Mouse (Mus musculus) spleen, adult 12 weeks (tissue): ENCODE measurements around the gene Gm4952.
"Not testable (repeated sequence)": the region's sequence is repeated elsewhere in the genome, so short reads cannot be mapped to it uniquely, and the experiment has no call there.

Experiments used
- DNase-seq: peaks from one replicate; pipeline ENCODE4 v3.0.0; 2022; ENCODE audit warnings: low spot score

Gm4952 gene

GRCm38 (mm10) chr19:12600684-12601480, 1.1 kb downstream of the Gm4952 start:
- DNase-seq, result no peak

GRCm38 (mm10) chr19:12608336-12608735, 8.6 kb downstream of the Gm4952 start:
- DNase-seq, result no peak

- DNase-seq, result no peak
These were observed 13.9 kb downstream of the Gm4952 start for GRCm38 (mm10) chr19:12613646-12614045.

- DNase-seq, result no peak
These were observed 33.4 kb downstream of the Gm4952 start, which contains the start of gene Glyat for GRCm38 (mm10) chr19:12633176-12633575. TSS of gene Glyat (plus strand) at chr19:12633308.

GRCm38 (mm10) chr19:12634259-12634658, 34.5 kb downstream of the Gm4952 start:
- no peak for DNase-seq

GRCm38 (mm10) chr19:12634963-12635362, 35.2 kb downstream of the Gm4952 start:
- no peak for DNase-seq

- DNase-seq, result no peak
These were observed 37.1 kb downstream of the Gm4952 start for GRCm38 (mm10) chr19:12636863-12637262.

GRCm38 (mm10) chr19:12638049-12638448, 38.3 kb downstream of the Gm4952 start:
- DNase-seq, result no peak

GRCm38 (mm10) chr19:12649511-12649910, 49.7 kb downstream of the Gm4952 start:
- no peak for DNase-seq

GRCm38 (mm10) chr19:12666156-12666555, 66.4 kb downstream of the Gm4952 start:
- no peak for DNase-seq

- not testable (repeated sequence) for DNase-seq
These were observed 68.8 kb downstream of the Gm4952 start for GRCm38 (mm10) chr19:12668601-12669000.

GRCm38 (mm10) chr19:12670139-12670538, 70.4 kb downstream of the Gm4952 start, which contains the start of gene Olfr1442:
TSS of gene Olfr1442 (plus strand) at chr19:12670439.
- no peak for DNase-seq

GRCm38 (mm10) chr19:12671051-12671450, 71.3 kb downstream of the Gm4952 start:
- no peak for DNase-seq

GRCm38 (mm10) chr19:12677812-12678211, 78.0 kb downstream of the Gm4952 start, which contains the start of gene Olfr1443:
TSS of gene Olfr1443 (plus strand) at chr19:12678112.
- no peak for DNase-seq
